8 mouse cellular contexts compared by ENCODE assay signal in genomic region chr12:110977896-110978606, GRCm38 (mm10). TPM values are rescaled to one million over a fixed set of nuclear protein-coding genes. Genes with fewer than 3 reads are reported as not detected.
A peak's percentile ranks its signal among the peaks of the same experiment; 100 is the strongest.
DNase-seq lines count a peak whose midpoint lies in the region; ATAC-seq and TF ChIP-seq lines count a peak whose summit lies in the region.

No protein-coding gene starts in this region.

- no peak for TF ChIP-seq CTCF in bone marrow macrophage, adult 2 months (IDR thresholded peaks at IDR 0.05; ENCODE audit: low read depth, low read length)
- peak; percentile 10; the same call in 1 of the 2 replicates for TF ChIP-seq CTCF in liver, embryonic 14.5 days (IDR thresholded peaks at IDR 0.05; ENCODE audit: low read depth)

- H3K4me2 ChIP-seq in heart, embryonic 13.5 days: peak overlapping the region; percentile 91
- peak overlapping the region; percentile 92 for H3K4me2 ChIP-seq in heart, embryonic 15.5 days
- peak overlapping the region; percentile 90 for H3K4me2 ChIP-seq in liver, embryonic 14.5 days (ENCODE audit: low read depth)

- ATAC-seq in heart, embryonic 13.5 days (ENCODE audit: extremely low read depth, insufficient number of reproducible peaks, low FRiP score, low TSS enrichment): peak; percentile 4; the same call in 1 of the 2 replicates
- ATAC-seq in heart, embryonic 15.5 days (replicated peaks; ENCODE audit: insufficient number of reproducible peaks, insufficient read depth, low FRiP score, low read depth): no peak
- no peak for ATAC-seq in liver, embryonic 14.5 days (ENCODE audit: insufficient read depth)
- no peak for ATAC-seq in granulocyte monocyte progenitor cell, adult 5-6 weeks (replicated peaks; ENCODE audit: poor library complexity, severe bottlenecking)

- intact Hi-C loops in left cerebral cortex, postnatal 10 days (cut with DNase I): no loop called here

- no peaks in the 10 kb centered on the region for H3K9me3 ChIP-seq in heart, embryonic 13.5 days
- H3K9me3 ChIP-seq in heart, embryonic 15.5 days (replicated peaks): no peaks in the 10 kb centered on the region
- no peaks in the 10 kb centered on the region for H3K9me3 ChIP-seq in liver, embryonic 14.5 days (ENCODE audit: control insufficient read depth, low read length)

- no peak for TF ChIP-seq EP300 in liver, embryonic 14.5 days (IDR thresholded peaks at IDR 0.05; ENCODE audit: low read depth)

- peaks cover 30% of the 10 kb centered on the region for H3K4me1 ChIP-seq in heart, embryonic 13.5 days
- peaks cover 15% of the 10 kb centered on the region for H3K4me1 ChIP-seq in bone marrow macrophage, adult 2 months (ENCODE audit: control insufficient read depth, insufficient read depth, low read length)
- peaks cover 31% of the 10 kb centered on the region for H3K4me1 ChIP-seq in heart, embryonic 15.5 days (replicated peaks)
- peaks cover 54 to 55% of the 10 kb centered on the region in 2 experiments for H3K4me1 ChIP-seq in liver, embryonic 14.5 days (replicated peaks; ENCODE audit: control insufficient read depth in 2 of 2, insufficient read depth in 2 of 2, low read length in 1 of 2)

- peaks cover 41% of the 10 kb centered on the region for H3K36me3 ChIP-seq in heart, embryonic 13.5 days
- peaks cover 26% of the 10 kb centered on the region for H3K36me3 ChIP-seq in heart, embryonic 15.5 days
- peaks cover 42% of the 10 kb centered on the region for H3K36me3 ChIP-seq in liver, embryonic 14.5 days (replicated peaks; ENCODE audit: control insufficient read depth, insufficient read depth, low read depth)

- peak overlapping the region; percentile 91 for H3K9ac ChIP-seq in heart, embryonic 13.5 days
- peak overlapping the region; percentile 84 for H3K9ac ChIP-seq in heart, embryonic 15.5 days
- peak overlapping the region; percentile 98 for H3K9ac ChIP-seq in liver, embryonic 14.5 days (replicated peaks)

- H3K4me3 ChIP-seq in heart, embryonic 13.5 days: peak overlapping the region; percentile 77
- H3K4me3 ChIP-seq in bone marrow macrophage, adult 2 months (ENCODE audit: insufficient read depth, low read length): peak overlapping the region; percentile 83
- H3K4me3 ChIP-seq in heart, embryonic 15.5 days: peak overlapping the region; percentile 89
- peak overlapping the region; percentile 91 to 96 for H3K4me3 ChIP-seq in liver, embryonic 14.5 days (ENCODE audit: insufficient read depth in 1 of 2, low read depth in 2 of 2, low read length in 2 of 2)

- WGBS in heart, embryonic 13.5 days: 37% methylated on average over 14 of the region's 14 CpGs
- 34% methylated on average over 14 of the region's 14 CpGs for WGBS in heart, embryonic 15.5 days
- WGBS in liver, embryonic 14.5 days (ENCODE audit: insufficient replicate concordance): 37% methylated on average over 14 of the region's 14 CpGs

- no peak for DNase-seq in heart, postnatal 4 days
- DNase-seq in liver, embryonic 14.5 days (ENCODE audit: low read depth in 3 of 3, low spot score in 3 of 3): no peak
- no peak for DNase-seq in left cerebral cortex, postnatal 10 days (ENCODE audit: extremely low spot score in 1 of 2, low spot score in 2 of 2)
- DNase-seq in layer of hippocampus, postnatal 14 days (ENCODE audit: low spot score in 2 of 2): no peak

- TF ChIP-seq POLR2A in bone marrow macrophage, adult 2 months (IDR thresholded peaks at IDR 0.05; ENCODE audit: borderline replicate concordance, low read depth, low read length): no peak

- H3K27ac ChIP-seq in heart, embryonic 13.5 days (replicated peaks): peak overlapping the region; percentile 86
- no peak overlapping the region for H3K27ac ChIP-seq in bone marrow macrophage, adult 2 months (ENCODE audit: insufficient read depth, low read depth, low read length)
- H3K27ac ChIP-seq in heart, embryonic 15.5 days: peak overlapping the region; percentile 95
- H3K27ac ChIP-seq in liver, embryonic 14.5 days: peak overlapping the region; percentile 86

- no peaks in the 10 kb centered on the region; the same call in 1 of the 2 replicates for H3K27me3 ChIP-seq in heart, embryonic 13.5 days (replicated peaks)
- 0 out of 2 replicates have a peak, but pooled peaks cover 3% of the 10 kb centered on the region for H3K27me3 ChIP-seq in heart, embryonic 15.5 days
- no peaks in the 10 kb centered on the region for H3K27me3 ChIP-seq in liver, embryonic 14.5 days (ENCODE audit: control insufficient read depth, insufficient read depth, low read length)

RNA-seq across cellular contexts. Expression of gene Ankrd9, which starts 0.8 kb away (rescaled TPM):
- polyA plus RNA-seq in heart, embryonic 13.5 days (2015; fragmentation: Nextera tagmentation; extraction: Ambion mirVana): 13.5 and 13.7 TPM in 2 replicates
- total RNA-seq in heart, postnatal 4 days (2021): 10 to 100 TPM; 22.4 to 28.0 TPM
- 2.2 and 2.3 TPM in 2 replicates for polyA plus RNA-seq in bone marrow macrophage, adult 2 months (2012; ENCODE audit: insufficient read depth, insufficient read length, missing spikeins)
- polyA plus RNA-seq in heart, embryonic 15.5 days (2015; fragmentation: Nextera tagmentation; extraction: Ambion mirVana): 15.4 and 18.0 TPM in 2 replicates
- 47.4 and 57.4 TPM in 2 replicates for polyA plus RNA-seq in liver, embryonic 14.5 days (2012; rRNA removed)
- 41.8 and 49.8 TPM in 2 replicates for polyA plus RNA-seq in liver, embryonic 14.5 days (2014; fragmentation: Nextera tagmentation; extraction: Ambion mirVana)
- 1 to 10 TPM; 9.7 to 9.9 TPM for total RNA-seq in left cerebral cortex, postnatal 10 days (2021)
- 0.17 and 2.4 TPM in 2 replicates for total RNA-seq in granulocyte monocyte progenitor cell, adult 5-6 weeks (2014; fragmentation: Nextera tagmentation)
- 1.7 and 7.3 TPM in 2 replicates for total RNA-seq in granulocyte monocyte progenitor cell, adult 5-6 weeks (2017)
- total RNA-seq in layer of hippocampus, postnatal 14 days (2021): 10 to 100 TPM in 1 of 2 experiments, 1 to 10 TPM in 1; 9.6 to 10.1 TPM
